Mouse (Mus musculus) spleen, adult 18-20 months (tissue): ENCODE results near the gene Uqcr10.

Source experiments
- DNase-seq, 2 experiments: peaks; one replicate each; pipeline ENCODE4 v3.0.0; 2022; ENCODE audit warnings: mixed read lengths in 2 of 2

Uqcr10 gene

GRCm38 (mm10) chr11:4671736-4672135 lies 32.4 kb downstream of the Uqcr10 start:
- DNase-seq, result no peak

- no peak for DNase-seq
These were observed 41.7 kb downstream of the Uqcr10 start for GRCm38 (mm10) chr11:4662496-4662878.

GRCm38 (mm10) chr11:4661871-4662495 lies 42.2 kb downstream of the Uqcr10 start:
- DNase-seq, result no peak

GRCm38 (mm10) chr11:4661324-4661723 lies 42.8 kb downstream of the Uqcr10 start:
- DNase-seq, result no peak

- DNase-seq, result no peak
These were observed 43.7 kb downstream of the Uqcr10 start for GRCm38 (mm10) chr11:4660309-4661025.

GRCm38 (mm10) chr11:4659818-4660217 lies 44.3 kb downstream of the Uqcr10 start:
- DNase-seq, result no peak
